Mouse (Mus musculus) thymus, adult 2 months (tissue): ENCODE data around the gene Fanca.

Source experiments
- CTCF ChIP-seq: fragments of 200-500 bp; IDR thresholded peaks from 2 replicates; pipeline ENCODE4 v1.5.1; 2012; ENCODE audit warnings: mild to moderate bottlenecking, control low read depth, low read length, moderate library complexity, borderline replicate concordance; ENCODE audit not compliant: control insufficient read depth, poor library complexity, insufficient read depth; ENCODE audit errors: extremely low read depth
- POLR2A ChIP-seq: fragments of 200-500 bp; IDR thresholded peaks from 2 replicates; pipeline ENCODE4 v1.6.1; 2012; ENCODE audit warnings: mild to moderate bottlenecking, low read length, control low read depth, moderate library complexity; ENCODE audit not compliant: control insufficient read depth, poor library complexity, insufficient read depth; ENCODE audit errors: extremely low read depth

GRCm38 (mm10) chr8:123291716-123292115, 26.7 kb downstream of the Fanca start:
- no peak for TF ChIP-seq CTCF
- TF ChIP-seq POLR2A, result no peak
